Mouse (Mus musculus) skeletal muscle tissue, adult 2 months (tissue): ENCODE data around the gene Ier5.

ENCODE experiments used
- DNase-seq: peaks from one replicate; pipeline ENCODE4 v3.0.0-alpha.2; 2012; ENCODE audit warnings: low read depth, low spot score

The Ier5 gene

DNA sequence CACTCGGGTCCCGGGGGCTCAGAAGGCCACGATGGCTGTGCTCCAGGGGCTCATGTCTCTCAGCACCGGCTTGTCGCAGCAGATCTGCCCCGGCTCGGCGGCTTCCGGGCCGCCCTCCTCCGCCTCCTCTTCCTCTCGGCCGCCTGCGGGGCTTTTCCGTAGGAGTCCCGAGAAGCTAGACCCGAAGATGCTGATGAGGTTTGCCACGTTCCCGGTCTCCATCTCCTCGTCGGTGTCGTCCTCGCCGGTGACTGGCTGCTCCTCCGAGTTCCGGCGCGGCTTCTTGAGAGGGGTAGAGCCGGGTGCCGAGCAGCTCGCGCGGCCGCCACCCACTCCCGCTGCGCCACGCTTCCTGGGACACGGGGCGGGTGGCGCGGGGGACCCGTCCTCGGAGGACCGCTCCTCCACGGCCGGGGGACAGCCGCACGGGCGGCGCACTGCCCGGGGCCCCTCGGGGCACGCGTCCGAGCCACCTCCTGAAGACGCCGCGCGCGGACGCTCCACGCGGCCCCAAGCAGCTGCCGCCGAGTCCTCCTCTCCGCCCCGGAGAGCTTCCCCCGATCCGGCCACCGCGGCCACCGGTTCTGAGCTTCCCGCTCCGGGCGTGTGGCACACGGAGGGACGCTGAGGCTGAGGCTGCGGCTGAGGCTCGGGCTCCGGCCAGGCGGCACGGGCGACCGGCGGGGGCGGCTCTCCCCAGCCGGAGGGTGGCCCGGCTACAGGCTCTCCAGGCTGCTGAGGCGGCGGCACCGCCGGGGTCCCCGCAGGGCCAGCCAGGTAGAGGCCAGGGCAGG is 753 bp downstream of the Ier5 start:
- DNase-seq: peak; percentile 34

DNA sequence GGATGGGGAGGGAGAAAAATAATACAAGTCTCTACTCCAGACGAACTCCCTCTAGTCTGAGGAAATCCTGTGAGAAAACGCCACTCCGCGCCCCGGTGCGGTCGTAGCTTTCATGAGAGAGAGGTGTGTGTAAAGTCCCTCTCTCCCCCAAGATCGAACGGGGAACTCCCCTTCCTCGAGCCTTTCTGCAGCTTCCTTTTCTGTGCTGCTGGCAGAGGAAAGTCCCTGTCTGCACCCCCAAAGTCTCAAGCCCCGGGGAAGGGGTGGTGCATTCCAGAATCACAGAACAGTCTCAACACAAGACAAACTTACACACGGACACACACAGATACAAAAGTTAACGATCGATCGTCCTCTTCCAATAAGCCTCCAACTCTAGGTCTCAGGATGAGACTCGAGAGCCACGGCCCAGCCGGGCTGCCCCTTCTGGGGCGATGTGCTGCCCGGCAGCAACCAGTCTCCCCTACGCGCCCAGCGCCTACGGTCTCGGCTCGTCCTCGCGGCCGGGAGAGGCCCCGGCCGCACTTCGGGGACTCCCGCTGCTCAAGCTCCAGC is 1.4 kb downstream of the Ier5 start:
- peak; percentile 28 for DNase-seq

DNA sequence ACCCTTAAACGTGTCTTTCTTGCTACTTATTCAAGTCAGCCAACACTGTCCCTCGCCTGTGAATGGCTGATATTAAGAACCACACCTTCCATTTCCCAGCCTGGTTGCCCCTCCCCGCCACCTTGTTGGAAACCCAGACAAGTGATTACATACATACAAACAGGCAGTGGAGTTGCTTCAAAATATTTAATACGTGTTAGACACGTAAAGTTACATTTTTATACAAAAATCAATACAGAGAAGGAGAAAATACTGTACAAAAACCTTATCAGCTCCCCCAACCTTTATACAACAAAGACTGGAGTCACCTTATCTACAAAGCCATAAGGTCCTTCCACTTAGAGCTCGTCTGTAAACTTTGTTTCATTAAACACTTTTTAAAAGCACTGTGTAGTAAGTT is 2.1 kb downstream of the Ier5 start:
- DNase-seq: no peak

DNA sequence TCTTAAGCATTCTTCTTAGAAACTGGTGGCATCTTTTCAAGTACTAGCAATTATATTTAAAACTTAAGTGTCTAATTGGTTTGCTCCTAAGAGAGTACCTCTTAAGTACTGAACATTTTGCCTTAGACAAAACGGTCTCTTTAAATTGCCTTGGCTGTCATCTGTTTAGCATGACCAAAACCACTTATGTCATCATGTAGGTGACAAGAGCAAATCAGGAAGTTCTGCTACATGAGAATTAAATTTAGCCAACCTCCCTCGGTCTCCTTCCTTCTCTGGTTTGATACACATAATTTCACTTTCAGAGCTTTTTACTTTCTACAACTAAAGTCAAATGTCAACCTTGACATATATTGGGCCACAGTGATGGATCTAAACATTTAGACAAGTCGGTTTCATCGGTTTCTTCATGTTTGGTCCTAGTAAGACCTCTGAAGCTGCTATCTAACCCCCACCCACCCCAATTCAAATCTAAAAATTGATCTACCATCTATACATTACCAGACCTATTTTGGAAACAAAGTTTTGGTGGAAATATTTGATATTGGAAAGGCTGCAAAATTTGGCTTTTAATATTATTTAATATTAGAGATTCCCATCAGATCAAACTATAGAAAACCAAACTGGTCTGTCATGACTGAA is 2.7 kb downstream of the Ier5 start:
- no peak for DNase-seq

DNA sequence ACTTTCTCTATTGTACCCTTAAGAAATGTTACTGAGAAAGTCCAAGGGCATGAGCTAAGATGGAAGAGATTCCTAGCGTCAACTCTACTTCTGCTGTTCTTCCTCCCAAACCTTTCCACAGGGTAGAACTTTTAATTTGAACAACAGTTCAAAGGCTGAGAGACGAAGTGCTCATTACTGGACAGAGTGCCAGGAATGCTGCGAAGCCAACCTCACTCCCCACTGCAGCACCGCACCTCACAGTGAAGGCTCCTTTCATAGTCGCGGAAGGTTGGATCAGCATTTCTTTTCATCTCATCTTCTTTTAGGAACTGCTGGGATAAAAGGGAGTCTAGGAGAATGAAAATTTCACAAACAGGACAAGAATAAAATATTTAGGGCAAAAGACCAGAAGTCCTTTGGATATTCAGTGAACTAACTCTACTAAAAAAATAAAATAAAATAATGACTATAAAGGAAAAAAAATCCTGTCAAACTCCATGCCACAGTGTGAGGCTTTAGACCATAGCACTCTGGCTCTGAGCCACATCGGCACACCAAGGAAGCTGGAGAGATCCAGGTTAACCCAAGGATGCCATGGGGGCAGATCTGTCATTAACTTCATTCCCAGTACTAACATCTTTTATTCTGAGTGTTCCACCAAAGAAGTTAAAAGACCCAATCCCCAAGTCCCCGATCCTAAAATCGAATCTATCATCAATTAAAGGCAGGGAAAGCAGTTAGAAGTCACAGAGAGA is 5.3 kb downstream of the Ier5 start:
- DNase-seq: no peak

DNA sequence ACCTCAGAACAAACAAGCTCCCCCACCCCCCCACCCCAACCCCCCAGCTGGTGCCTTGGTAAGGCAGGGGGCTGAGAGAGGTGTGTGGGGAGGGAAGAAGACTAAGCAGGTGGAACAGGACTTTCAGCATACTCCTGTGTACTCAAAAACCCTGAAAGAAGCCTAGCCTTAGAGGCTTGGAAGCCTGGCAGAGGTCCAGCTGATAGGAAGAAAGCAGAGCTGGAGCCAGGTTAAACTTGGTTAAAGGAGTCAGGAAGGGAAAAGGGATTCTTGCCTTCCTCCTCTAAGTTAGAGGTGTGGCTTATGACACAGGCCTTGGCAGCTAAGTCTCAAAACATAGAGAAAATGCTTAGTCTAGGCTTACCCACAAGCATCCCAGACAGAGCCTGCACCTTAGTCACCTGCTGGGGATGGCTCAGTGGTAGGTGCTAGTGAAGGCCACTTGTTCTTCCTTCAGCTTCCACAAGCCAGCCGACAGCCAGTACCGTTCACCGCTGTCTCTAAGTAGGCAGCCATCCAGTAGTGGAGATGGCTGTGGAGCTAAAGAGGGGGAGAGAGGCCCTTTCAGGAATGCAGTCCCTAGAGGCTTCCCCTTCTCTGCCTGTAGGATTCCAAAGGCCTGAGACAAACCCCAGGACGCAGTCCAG is 6.2 kb downstream of the Ier5 start:
- peak; percentile 61 for DNase-seq

DNA sequence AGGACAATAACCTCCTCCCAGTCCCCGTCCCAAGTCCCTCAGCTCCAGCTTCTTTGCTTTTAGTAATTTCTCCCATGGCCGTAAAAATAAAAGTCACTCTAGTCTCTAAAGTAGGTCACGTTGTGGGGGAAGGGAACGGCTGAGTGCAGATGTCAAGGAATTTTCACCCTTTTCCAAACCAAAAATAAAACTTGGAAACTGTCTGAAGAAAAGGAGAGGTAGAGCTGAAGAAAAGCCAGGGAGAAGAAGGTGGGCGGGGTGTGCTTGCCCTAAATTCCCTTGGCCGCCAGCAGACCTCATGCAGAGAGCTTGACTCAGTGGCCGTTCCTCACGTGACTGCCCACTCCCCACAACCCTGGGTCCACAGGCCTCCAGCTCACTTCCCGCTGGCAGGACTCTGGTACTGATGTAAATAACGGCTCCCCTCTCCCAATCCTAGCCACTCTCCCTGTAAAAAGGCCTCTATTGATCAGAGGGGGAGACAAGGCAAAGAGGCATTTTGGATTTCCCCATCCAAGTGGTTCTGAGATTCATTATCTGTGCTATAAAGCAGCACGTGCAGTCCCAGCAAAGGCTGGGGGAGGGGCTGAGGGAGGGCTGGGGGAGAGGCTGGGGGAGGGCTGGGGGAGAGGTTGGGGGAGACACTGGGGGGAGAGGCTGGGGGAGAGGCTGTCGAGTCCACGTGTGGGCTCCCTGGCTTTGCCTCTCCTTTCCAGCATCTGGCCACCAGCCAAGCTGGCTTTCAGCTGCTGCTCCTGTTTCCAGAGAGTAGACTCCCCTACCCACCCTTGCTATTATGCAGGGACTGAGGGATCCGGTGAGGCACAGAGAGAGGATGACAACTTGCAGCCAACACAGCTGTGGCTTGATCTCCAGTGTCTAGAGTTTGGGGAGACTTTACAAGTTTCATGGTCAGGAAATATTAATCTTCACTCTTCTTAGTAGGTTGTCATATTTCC is 7.3 kb downstream of the Ier5 start:
- DNase-seq: peak; percentile 47

DNA sequence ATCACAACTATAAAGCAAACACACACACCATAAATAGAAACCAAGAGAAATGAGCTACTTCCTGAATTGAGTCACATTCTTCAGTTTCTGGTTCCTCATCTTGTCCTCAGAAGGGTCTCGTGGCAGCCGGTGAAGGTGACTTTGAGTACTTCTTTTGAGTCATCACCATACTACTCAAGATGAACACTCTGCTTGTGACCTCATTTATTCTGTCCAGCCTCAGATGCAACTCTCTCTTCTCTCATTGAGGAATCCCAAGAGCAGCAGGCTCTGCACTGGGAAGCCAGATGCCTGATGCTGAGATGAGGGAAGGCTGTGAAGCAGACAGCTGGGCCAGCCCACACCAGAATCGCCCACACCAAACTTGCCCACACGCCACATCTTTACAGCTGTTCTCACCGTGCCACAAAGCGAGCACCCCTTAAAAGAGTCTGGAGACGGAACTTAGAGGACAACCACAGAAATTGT is 8.0 kb downstream of the Ier5 start:
- DNase-seq: peak; percentile 34

DNA sequence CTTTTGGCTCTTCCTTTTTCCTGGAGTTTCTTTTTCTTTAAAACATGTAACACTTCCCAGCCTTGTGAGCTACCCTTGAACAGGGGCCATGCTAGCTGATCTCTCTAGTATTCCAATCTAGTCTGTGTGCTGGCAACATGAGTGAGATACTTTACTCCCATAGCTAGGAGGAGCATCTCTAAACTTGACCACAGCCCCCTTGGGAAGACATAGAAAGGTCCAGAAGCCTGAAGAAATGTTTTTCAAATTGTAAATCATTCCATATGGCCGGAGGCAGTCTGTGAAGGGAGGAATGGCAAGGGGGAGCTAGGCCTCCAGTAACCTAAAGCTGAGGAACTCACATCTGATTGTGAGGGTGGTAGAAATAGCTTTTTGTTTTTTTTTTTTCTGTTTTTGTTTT is 8.7 kb downstream of the Ier5 start:
- DNase-seq: no peak

DNA sequence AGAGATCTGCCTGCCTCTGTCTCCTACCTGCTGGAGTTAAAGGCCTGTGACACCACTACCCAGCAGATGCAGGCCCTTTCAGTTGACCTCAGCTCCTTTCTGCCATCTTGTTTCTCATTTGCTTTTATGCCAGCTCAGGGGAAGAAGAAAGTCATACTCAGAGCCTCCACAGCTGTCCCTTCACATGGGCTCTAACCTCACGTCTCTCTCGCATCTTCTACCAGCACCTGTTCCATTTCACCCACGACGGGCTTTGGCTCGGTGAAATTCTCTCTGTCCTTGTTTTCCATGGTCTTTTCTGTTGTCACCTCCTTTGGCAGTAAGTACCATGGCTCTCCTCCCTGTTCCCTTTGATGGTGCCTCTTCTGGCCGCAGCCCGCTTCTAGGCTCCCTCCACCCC is 9.1 kb downstream of the Ier5 start:
- no peak for DNase-seq

DNA sequence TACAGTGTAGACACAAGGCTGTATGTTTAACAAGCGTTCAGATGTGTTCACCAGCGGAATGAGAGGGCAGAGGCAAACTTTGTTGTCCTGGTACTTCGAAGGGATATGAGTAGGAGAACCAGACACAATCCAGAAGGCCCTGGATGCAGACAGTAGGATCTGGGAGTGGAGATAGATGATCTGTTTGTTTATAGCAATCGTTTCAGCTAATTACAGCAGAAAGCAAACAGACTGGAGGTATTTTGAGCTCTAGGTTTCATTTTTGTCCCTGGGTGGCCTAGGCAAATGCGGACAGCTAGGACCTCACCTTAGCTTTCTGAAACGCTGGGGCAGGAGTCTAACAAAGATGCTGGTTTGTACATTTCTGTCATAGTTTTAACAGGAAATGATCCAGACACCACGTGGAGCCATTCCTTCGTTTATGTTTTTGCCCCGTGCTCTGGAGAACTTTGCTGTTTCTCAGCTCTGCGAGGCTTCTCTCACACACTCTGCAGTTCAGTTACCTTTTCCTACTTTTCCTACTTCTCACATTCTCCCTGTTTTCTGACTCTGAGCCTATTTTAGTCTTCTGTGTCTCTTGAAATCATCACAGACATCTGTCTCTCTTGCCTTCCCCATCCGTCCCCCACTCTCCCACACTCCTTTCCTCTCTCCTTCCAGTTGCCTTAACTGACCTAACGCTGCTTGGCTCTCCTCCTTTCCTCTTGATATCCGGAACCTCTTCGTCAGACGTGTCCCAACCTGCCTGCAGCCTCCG is 10.4 kb downstream of the Ier5 start:
- no peak for DNase-seq

DNA sequence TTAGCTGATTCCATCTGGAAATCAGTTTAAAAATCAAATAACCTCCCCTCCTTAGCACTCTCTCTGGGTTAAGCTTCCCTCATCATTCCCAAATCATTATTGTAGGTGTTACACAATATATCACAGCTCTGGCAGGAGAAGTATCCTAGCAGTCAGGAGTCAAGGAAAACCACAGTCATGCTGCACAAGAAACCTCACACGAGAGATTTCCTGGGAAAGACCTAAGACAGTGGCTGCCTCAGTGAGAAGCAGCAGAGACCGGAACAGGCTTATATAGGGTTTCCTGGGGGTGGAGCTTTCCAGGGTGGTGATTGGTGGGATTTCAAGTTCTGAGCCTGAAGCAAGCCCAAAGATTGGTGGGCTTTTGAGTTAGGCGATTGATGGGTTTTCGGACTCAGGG is 11.4 kb downstream of the Ier5 start:
- DNase-seq: no peak

DNA sequence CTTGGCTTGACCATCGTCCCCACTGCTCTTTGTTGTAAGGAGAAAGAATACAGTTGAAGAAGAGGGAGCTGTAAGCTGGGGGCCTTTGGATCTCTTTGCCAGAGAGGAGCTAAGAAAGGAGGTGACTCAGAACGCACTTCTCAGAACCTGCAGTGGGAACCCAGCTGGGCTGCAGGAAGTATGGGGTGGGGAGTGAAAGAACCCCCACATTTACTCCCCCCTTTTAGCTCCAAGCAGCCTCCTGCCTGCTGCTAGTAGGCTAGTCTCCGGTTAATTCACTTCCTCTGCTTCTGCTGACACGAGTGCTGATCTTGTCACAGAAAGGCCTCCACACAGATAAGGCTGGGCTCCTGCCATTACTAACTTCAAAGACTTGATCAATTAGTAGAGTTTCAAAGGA is 12.5 kb downstream of the Ier5 start:
- no peak for DNase-seq

DNA sequence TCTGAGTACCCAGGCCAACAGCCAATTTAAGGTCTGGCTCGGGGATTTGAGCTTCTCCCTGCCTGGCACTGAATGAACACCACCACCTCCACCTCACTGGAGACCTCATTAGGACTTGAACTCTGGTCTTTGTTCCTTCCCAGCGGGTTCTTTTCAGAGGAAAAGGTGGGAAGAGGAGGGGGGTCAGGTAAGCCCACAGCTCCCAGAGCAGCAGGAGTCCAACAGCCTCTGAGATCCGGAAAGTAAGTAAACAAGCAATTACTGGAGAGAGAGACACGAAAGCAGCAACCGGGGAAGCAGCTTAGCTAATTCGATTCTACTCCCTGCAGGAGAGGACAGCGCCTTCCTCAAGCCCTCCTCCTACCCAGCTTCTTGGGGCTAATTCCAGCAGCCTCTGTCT is 13.0 kb downstream of the Ier5 start:
- no peak for DNase-seq

DNA sequence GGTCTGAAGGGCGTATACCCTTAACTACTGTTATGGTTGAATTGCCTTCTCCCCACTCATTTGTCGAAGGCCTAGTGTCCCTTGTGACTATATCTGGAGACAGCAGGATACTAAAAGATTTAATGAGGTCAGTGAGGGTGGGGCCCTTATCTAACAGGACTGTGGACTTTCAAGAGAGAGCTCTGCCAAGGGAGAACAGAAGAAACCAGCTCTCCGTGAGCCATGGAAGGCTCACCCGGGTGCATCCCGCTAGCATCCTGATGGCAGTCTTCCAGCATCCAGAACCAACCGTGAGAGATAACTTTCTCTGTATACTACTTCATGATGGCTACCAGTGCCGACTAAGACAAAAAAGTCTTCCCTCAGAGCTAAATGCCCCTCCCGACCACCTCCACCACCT is 14.6 kb downstream of the Ier5 start:
- DNase-seq: no peak

DNA sequence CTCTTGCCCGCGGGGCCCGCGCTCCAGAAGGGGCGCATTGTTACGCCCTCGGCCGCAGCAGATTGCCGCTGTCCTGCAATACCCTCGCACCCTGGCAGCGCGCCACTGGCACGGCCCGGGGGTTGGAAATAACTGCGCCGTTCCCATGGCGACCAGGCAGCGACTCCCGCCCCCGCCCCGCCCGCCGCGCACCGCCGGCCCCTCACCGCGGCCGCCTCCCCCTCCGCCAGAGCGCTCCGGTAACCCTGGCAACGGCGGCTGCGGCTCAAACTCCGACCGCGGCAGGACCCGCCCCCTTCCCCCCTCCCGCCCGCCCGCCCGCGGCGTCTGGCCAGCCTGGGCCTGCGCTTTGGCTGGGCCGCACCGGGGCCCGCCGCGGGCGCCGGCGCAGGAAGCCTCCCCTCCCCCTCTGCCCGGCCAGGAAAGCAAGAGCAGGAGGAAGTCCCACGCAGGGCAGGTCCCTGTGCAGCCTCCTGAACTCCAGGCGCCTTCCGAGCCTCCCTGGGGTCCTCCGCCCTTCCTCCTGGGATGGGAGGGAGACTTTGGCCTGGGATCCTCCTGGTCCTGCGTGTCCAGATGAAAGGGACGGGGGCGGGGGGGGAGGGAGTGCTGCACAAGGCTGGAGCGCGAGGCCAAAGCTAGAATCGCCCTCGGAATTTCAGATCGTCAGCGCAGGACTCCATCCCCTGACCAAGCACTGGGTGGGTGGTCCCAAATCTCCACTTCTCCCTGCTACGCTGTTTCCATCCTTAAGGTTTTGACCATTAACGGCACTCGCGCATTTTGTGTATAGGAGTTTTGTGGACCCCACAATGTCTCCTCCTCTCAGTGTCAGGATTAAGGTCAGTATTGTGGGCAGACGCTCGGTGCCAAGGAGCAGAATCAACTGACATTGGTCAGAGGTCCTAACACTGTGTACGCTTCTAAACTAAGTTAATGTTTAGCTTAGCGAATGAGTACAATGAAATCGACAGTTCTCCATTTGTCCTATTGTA is 15.9 kb downstream of the Ier5 start:
- DNase-seq: peak; percentile 84

DNA sequence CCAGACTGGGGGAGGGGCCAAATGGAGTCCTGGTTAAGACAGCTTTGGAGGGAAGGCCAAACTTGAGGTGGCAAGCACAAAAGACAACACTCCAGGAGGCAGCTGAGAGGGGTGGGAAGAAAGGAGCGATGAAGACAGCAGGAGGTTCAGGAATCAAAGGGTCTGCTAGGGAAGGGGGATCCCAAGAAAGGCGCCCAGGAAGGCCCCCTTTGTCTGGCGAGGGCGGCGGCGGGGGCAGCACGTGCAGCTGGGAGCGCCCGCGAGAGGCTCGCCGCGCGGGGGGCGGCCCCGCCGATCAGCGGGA is 16.5 kb downstream of the Ier5 start:
- DNase-seq: no peak

DNA sequence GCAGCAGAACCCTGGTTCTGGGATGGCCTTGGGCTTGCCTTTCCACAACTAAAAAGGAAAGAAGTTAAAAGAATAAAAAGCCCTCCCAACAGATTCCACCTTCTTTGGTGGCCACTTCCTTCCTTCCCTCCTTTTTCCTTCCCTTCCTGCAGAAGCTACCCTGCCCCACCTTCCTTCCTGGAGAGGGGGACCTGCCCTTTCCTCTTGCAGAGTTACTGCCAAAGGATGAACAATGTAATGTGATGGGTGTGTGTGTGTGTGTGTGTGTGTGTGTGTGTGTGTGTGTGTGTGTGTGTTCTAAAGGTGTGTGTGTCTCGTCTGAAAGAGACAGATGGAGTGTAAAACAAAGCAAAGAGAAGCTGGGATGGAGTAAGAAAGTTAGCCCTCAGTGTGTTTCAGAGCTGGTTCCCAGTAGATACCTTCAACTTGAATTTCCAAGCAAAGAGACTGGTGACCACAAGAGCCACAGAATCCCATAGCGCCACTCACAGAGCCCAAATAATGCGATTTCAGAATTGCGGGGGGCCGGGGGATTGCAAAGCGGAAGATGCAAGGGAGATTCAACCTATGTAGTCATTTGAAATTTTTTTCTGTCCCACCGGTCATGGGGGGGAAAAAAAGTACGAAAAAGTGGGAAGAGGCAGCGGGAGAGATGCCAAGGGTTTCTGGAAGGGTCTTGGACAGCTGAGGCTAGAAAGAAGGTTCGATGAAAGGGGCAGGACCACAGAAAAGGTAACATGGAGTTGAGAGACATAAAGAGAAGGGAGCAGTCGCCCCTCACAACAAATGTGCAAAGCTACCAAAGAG is 17.1 kb downstream of the Ier5 start:
- DNase-seq: no peak
